ENCODE assay signal across 8 mouse cellular contexts in the genomic region with DNA sequence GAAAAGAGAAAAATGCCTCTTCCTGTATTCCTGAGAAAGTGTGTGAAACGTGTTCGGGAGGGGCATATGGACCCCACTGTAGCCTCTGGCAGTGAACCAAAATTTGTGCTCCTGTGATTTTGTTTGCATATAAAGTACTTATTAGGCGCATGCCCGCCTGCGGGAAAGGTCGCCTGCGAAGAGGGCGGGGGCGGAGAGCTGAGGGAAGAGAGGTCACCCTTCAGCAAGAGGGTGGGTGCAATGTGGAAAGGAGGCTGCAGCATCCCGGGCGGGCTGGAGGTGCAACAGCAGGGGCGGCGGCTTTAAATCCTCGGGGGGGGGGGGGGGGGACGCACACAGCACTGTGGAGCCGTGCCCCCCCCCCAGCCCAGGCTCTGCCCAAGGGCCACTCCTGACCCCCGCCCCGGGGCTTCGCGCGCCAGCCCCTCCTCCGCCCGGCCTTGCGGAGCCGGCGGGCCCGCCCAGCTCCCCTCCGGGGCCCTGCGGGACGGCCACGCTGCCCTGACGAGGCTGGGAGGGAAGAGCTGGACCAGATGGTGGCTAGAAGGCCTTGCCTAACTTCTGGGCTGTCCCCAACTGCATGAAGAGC.
DNase-seq lines count a peak whose midpoint lies in the region; ATAC-seq lines count a peak whose summit lies in the region.

No protein-coding gene starts in this region.

- H3K36me3 ChIP-seq in heart, embryonic 11.5 days (ENCODE audit: control insufficient read depth, insufficient read depth, low read length): no peaks in the 10 kb centered on the region
- no peaks in the 10 kb centered on the region for H3K36me3 ChIP-seq in kidney, embryonic 14.5 days (ENCODE audit: control insufficient read depth, insufficient read depth, low read length)
- no peaks in the 10 kb centered on the region for H3K36me3 ChIP-seq in midbrain, embryonic 13.5 days

- H3K9me3 ChIP-seq in heart, embryonic 11.5 days (replicated peaks; ENCODE audit: control insufficient read depth, low read length): no peaks in the 10 kb centered on the region
- H3K9me3 ChIP-seq in kidney, embryonic 14.5 days (ENCODE audit: control insufficient read depth, low read length): no peaks in the 10 kb centered on the region
- no peaks in the 10 kb centered on the region for H3K9me3 ChIP-seq in midbrain, embryonic 13.5 days

- H3K4me2 ChIP-seq in heart, embryonic 11.5 days: peak overlapping the region; percentile 82
- peak overlapping the region; percentile 66 for H3K4me2 ChIP-seq in kidney, embryonic 14.5 days (replicated peaks; ENCODE audit: low read depth, low read length)
- H3K4me2 ChIP-seq in midbrain, embryonic 13.5 days (replicated peaks): peak overlapping the region; percentile 77

- H3K27me3 ChIP-seq in heart, embryonic 11.5 days (ENCODE audit: control insufficient read depth, insufficient read depth, low read length): no peaks in the 10 kb centered on the region
- no peaks in the 10 kb centered on the region for H3K27me3 ChIP-seq in kidney, embryonic 14.5 days (ENCODE audit: control insufficient read depth, insufficient read depth, low read length)
- no peaks in the 10 kb centered on the region for H3K27me3 ChIP-seq in midbrain, embryonic 13.5 days

- 0 out of 2 replicates have a peak, but pooled peaks have one; percentile 59 for ATAC-seq in heart, embryonic 11.5 days (replicated peaks; ENCODE audit: insufficient number of reproducible peaks, low FRiP score, low TSS enrichment)
- ATAC-seq in kidney, embryonic 14.5 days (ENCODE audit: low FRiP score, low TSS enrichment): peak; percentile 93
- peak; percentile 93 for ATAC-seq in midbrain, embryonic 13.5 days

- DNase-seq in ovary, adult 18-20 months (ENCODE audit: low spot score): peak; percentile 1
- no peak for DNase-seq in ovary, postnatal 10 days (ENCODE audit: low spot score)
- DNase-seq in embryo, embryonic 10.5 days (ENCODE audit: low spot score): peak; percentile 50
- DNase-seq in thymus, postnatal 0 days (ENCODE audit: low spot score): no peak
- no peak for DNase-seq in spleen, postnatal 14 days (ENCODE audit: low spot score in 2 of 2)

- H3K9ac ChIP-seq in heart, embryonic 11.5 days (ENCODE audit: low read depth, low read length): peak overlapping the region; percentile 64
- peak overlapping the region; percentile 40; the same call in 1 of the 2 replicates for H3K9ac ChIP-seq in kidney, embryonic 14.5 days (ENCODE audit: low read depth, low read length)
- peak overlapping the region; percentile 64 for H3K9ac ChIP-seq in midbrain, embryonic 13.5 days (replicated peaks)

- H3K4me3 ChIP-seq in heart, embryonic 11.5 days (ENCODE audit: low read depth, low read length): peak overlapping the region; percentile 43
- H3K4me3 ChIP-seq in kidney, embryonic 14.5 days (ENCODE audit: low read length): peak overlapping the region; percentile 38
- peak overlapping the region; percentile 46 for H3K4me3 ChIP-seq in midbrain, embryonic 13.5 days (replicated peaks)

- H3K27ac ChIP-seq in heart, embryonic 11.5 days (ENCODE audit: low read depth, low read length): no peak overlapping the region
- 0 out of 2 replicates have a peak overlapping the region, but pooled peaks have one; percentile 26 for H3K27ac ChIP-seq in kidney, embryonic 14.5 days (ENCODE audit: low read depth, low read length)
- peak overlapping the region; percentile 78 for H3K27ac ChIP-seq in midbrain, embryonic 13.5 days

- H3K4me1 ChIP-seq in heart, embryonic 11.5 days (ENCODE audit: control insufficient read depth, insufficient read depth, low read length): peaks cover 4% of the 10 kb centered on the region; the same call in 1 of the 2 replicates
- H3K4me1 ChIP-seq in kidney, embryonic 14.5 days (ENCODE audit: control insufficient read depth, insufficient read depth, low read length): no peaks in the 10 kb centered on the region
- peaks cover 9% of the 10 kb centered on the region for H3K4me1 ChIP-seq in midbrain, embryonic 13.5 days (replicated peaks)

- 6% methylated on average over 18 of the region's 32 CpGs for WGBS in heart, embryonic 11.5 days (ENCODE audit: insufficient replicate concordance)
- WGBS in kidney, embryonic 14.5 days: 7% methylated on average over 22 of the region's 32 CpGs
- 4% methylated on average over 25 of the region's 32 CpGs for WGBS in midbrain, embryonic 13.5 days

Comparison
In these comparisons a context has a peak if more than half of its experiments do, and no peak if none do; other contexts are left out.
1. DNase-seq: peak in ovary, adult 18-20 months (single experiment) and embryo, embryonic 10.5 days (single experiment); none in ovary, postnatal 10 days (single experiment), thymus, postnatal 0 days (single experiment) and spleen, postnatal 14 days (0 of 2).
2. Peak in every context shown above with its lines, with median percentiles within 50 percentile points of each other: ATAC-seq, H3K4me2 ChIP-seq, H3K4me3 ChIP-seq and H3K9ac ChIP-seq.